Mouse (Mus musculus) left cerebral cortex, adult 6 months (tissue): ENCODE results near the gene Pcare. TPM values are rescaled to one million over a fixed set of nuclear protein-coding genes. Genes with fewer than 3 reads are reported as not detected.

ENCODE experiments used
- long read RNA-seq, 2 experiments: library from polyadenylated mRNA; unstranded; transcript quantifications; one replicate each; pipeline ENCODE4 v2.0.0; 2019 to 2020
- polyA plus RNA-seq: library from polyadenylated mRNA; unstranded; fragments of <200 nt; fragmentation: Nextera tagmentation; gene quantifications from 2 replicates; pipeline ENCODE4 v1.2.3, GENCODE M21; 2021

Pcare gene
- 0.06 and 0.08 TPM in 2 replicates for polyA plus RNA-seq
- long read RNA-seq, experiment 1, full-length matches to known transcripts: 1 of 1 reads
- long read RNA-seq, experiment 1, partial matches to known transcripts: 0 of 1 reads
- long read RNA-seq, experiment 1, other reads (novel, unspliced or antisense): 0 of 1 reads
- long read RNA-seq, experiment 2: 0 reads

DNA sequence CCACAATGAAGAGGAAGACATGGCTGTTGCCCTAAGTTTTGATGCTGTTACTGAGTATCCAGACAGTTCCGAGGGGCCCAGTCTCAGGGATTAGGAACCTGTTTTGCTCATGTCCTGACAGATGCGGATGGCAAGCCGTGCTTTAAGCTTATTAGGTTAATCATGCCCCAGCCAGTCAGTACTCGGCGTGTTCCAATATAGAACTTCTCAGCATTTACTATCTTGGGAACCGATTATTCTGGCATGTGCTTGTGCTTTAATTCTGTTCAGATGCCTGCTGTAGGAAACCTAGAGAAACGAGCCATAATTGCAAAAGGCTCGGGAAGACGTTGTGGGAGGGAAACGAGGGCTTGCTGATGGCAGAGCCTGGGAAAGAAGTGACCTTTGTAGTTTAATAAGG, at the start of gene Pcare:
Gene Pcare, minus strand, starts transcription at position 64 of the 400 bp plus-strand sequence.

DNA sequence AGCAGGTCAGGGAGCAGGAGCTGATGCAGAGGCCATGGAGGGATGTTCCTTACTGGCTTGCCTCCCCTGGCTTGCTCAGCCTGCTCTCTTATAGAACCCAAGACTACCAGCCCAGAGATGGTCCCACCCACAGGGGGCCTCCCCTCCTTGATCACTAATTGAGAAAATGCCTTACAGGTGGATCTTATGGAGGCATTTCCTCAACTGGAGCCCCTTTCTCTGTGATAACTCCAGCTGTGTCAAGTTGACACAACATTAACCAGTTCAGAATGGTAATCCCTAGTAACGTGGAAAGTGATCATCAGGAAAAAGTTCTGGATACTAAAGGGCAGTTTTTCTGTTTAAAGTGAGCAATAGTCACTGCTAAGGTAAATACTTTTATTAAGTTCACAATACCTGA, 15.5 kb upstream of the Pcare start, which contains the start of gene Clip4:
Gene Clip4, plus strand, starts transcription at position 301 of the 400 bp plus-strand sequence.

Other genes with a start within 250 kb of the Pcare start
- gene Ndc80, start 226.0 kb downstream of the Pcare start, polyA plus RNA-seq: 0.20 and 0.34 TPM in 2 replicates
- gene Spdya, start 200.8 kb downstream of the Pcare start, polyA plus RNA-seq: 1.8 and 3.1 TPM in 2 replicates
- 10.4 and 16.9 TPM in 2 replicates for gene Wdr43, start 137.0 kb downstream of the Pcare start, polyA plus RNA-seq
- 0.56 and 0.63 TPM in 2 replicates for gene Togaram2, start 79.6 kb downstream of the Pcare start, polyA plus RNA-seq
- 9.1 and 32.4 TPM in 2 replicates for gene Clip4, start 15.6 kb upstream of the Pcare start, polyA plus RNA-seq